Mouse (Mus musculus) colon, adult 2 months (tissue): Measurements from ENCODE around the gene Synm. TPM values are rescaled to one million over a fixed set of nuclear protein-coding genes. Genes with fewer than 3 reads are reported as not detected.

ENCODE experiments used
- polyA plus RNA-seq: library from polyadenylated mRNA; depleted of rRNA; stranded (reverse); fragments of >200 nt; gene quantifications from 2 replicates; pipeline ENCODE4 v1.2.3, GENCODE M21; 2012; rRNA removed

Synm gene
- 38.7 and 39.8 TPM in 2 replicates for polyA plus RNA-seq

GRCm38 (mm10) chr7:67759629-67759995 is at the start of gene Synm:
Gene Synm (minus strand): TSS chr7:67759742.

Other genes starting within 250 kb of the Synm start
- gene Lrrc28, start 114.5 kb downstream of the Synm start, polyA plus RNA-seq, result 11.7 and 14.2 TPM in 2 replicates
- gene Ttc23, start 112.3 kb downstream of the Synm start, polyA plus RNA-seq, result 3.0 and 3.1 TPM in 2 replicates
- 4.3 and 5.0 TPM in 2 replicates for gene Igf1r, start 193.1 kb upstream of the Synm start, polyA plus RNA-seq